Mouse (Mus musculus) layer of hippocampus, adult 2 months (tissue): ENCODE data around the gene Enoph1. TPM values are rescaled to one million over a fixed set of nuclear protein-coding genes. Genes with fewer than 3 reads are reported as not detected.

Experiments
- DNase-seq, 2 experiments: peaks; one replicate each; pipeline ENCODE4 v3.0.0; 2022; ENCODE audit warnings: low spot score in 2 of 2
- H3K27ac ChIP-seq: fragments of 200-600 bp; 2 replicates; pipeline ENCODE4 v1.8.1; 2022
- H3K4me3 ChIP-seq: fragments of 200-600 bp; 2 replicates; pipeline ENCODE4 v1.8.1; 2022; ENCODE audit warnings: mild to moderate bottlenecking
- CTCF ChIP-seq: fragments of 200-600 bp; conservative IDR thresholded peaks from 2 replicates; pipeline ENCODE4 v1.8.1; 2022; ENCODE audit warnings: antibody characterized with exemption, mild to moderate bottlenecking, moderate library complexity
- total RNA-seq, 2 experiments: library from RNA; stranded (reverse); gene quantifications; 2 replicates each; pipeline ENCODE4 v1.2.3; 2021

Enoph1 gene
- total RNA-seq, 2 experiments from 2014 or later = 50.8 to 51.9 TPM

GRCm38 (mm10) chr5:100024403-100024802 is 15.4 kb upstream of the Enoph1 start:
- Histone ChIP-seq H3K27ac (no peak overlapping the region), H3K4me3 (no peak overlapping the region)
- no peak for TF ChIP-seq CTCF
- DNase-seq = no peak

DNA sequence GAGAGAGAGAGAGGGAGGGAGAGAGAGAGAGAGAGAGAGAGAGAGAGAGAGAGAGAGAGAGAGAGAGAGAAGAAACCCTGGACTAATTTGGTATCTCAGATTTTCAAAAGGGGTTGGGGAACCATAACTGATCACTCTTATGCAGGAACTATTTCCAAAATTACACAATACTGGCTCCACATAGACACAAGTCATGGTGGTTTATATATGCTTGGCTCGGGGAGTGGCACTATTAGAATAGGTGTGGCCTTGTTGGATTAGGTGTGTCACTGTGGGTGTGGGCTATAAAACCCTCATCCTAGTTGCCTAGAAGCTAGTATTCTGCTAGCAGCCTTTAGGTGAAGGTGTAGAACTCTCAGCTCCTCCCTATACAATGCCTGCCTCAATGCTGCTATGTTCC is 14.9 kb upstream of the Enoph1 start:
- DNase-seq = no peak
- no peak overlapping the region for H3K27ac ChIP-seq
- no peak overlapping the region for H3K4me3 ChIP-seq
- no peak for TF ChIP-seq CTCF

DNA sequence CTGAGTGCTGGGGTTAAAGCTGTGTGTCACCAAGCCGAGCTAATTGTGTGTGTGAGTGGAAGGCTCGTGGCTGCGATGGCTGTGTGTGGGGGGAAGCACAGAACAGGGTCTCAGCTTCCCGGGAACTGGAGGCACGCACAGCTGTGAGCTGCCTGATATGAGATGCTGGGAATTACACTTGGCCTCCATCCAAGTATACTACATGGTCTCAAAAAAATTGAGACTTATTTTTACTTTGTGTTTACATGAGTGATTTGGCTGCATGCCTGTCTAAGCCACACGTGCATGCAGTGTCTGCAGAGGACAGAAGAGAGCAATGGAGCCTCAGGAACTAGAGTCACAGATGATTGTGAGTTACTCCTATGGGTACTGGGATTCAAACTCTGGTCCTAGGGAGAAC is 9.7 kb upstream of the Enoph1 start:
- no peak for TF ChIP-seq CTCF
- peak in 1 of 2 experiments; percentile 41 for DNase-seq
- Histone ChIP-seq H3K4me3 (no peak overlapping the region), H3K27ac (peak overlapping the region; percentile 36; the same call in 1 of the 2 replicates)

- no peak overlapping the region for H3K27ac ChIP-seq
- peak; percentile 22; the same call in 1 of the 2 replicates for TF ChIP-seq CTCF
Observed at GRCm38 (mm10) chr5:100032107-100032506, 7.7 kb upstream of the Enoph1 start.

DNA sequence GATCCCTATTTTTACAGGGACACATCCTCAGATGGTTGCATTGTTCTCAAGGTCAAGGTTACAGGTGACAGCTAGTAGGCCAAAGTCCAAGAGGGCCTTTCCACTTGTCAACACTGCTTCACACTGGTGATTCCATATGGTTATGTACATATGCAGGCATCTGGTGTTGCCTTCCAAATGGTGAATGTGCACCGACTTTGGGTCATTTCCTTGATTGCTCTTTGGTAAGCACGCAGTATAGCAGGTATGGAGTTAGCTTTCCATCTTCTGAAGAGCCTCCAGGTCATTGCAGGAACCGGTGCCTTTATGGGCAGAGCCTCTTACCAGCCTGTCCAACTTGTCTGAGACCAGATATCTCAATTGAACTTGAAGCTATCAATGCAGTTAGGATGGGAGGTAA is 7.1 kb upstream of the Enoph1 start:
- TF ChIP-seq CTCF = no peak
- no peak for DNase-seq
- Histone ChIP-seq H3K4me3 (no peak overlapping the region), H3K27ac (no peak overlapping the region)

More at GRCm38 (mm10) chr5:100032107-100032506, 7.7 kb upstream of the Enoph1 start:
- no peak for DNase-seq
- no peak overlapping the region for H3K4me3 ChIP-seq

DNA sequence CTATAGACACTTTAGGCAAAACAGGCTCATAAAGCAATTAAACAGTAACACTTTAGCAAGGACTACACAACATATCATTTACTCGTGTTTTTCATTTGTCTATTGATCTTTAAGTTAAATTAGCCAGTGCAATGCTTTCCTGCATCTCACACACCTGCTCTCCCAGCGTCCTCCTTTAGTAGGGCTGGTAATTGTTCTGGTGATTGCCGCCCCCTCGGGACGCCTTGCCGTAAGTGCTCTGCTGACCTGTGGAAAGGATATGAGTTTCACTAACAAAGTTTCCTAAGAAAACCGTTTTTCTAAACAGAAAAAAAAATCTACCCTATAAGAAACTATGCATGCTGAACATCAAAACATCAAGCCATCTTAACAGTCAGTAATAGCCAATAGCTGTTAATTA is 3.8 kb upstream of the Enoph1 start:
- peak; percentile 61 for TF ChIP-seq CTCF
- DNase-seq = no peak
- Histone ChIP-seq H3K4me3 (peak overlapping the region; percentile 95), H3K27ac (no peak overlapping the region)

- peak overlapping the region; percentile 95 for H3K4me3 ChIP-seq
- H3K27ac ChIP-seq = no peak overlapping the region; the same call in 1 of the 2 replicates
- no peak for DNase-seq
- no peak for TF ChIP-seq CTCF
Observed at GRCm38 (mm10) chr5:100036681-100037080, 3.1 kb upstream of the Enoph1 start.

DNA sequence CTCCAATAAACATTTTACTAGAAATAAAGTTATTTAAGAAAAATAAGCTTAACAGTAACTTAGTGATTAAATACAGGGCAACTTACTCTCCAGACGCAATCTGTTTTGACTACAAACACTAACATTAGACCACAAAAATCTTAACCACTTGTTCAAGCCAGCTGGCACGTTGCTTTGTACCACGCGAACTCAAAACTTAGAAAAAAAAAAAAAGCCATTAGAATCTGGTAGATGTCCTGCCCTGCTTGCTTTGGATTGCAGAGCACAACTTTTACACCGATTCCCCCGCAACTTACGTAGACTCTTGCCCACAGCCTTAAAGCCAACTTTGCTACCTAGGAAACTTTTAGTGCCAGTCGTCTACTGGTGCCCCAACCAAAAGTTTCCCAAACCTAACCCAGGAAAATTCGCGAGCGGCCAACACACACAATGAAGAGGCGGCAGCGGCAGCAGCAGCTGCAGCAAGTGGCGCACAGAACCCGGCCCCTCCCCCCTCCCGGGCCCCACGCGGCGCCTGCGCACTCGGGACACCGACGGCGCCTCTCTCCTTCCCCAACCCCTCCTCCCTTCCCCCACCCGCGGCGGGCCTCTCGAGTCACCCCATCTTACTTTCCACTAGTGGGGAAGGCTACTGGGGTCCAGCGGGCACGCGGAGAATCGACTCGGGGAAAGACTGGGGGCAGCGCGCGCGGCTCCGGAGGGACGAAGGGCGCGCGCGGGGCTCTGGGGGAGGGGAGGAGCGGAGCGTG is 1.6 kb upstream of the Enoph1 start:
- Histone ChIP-seq H3K27ac (peak overlapping the region; percentile 100), H3K4me3 (peak overlapping the region; percentile 95)
- peak; percentile 88 to 96 for DNase-seq
- TF ChIP-seq CTCF = no peak

DNA sequence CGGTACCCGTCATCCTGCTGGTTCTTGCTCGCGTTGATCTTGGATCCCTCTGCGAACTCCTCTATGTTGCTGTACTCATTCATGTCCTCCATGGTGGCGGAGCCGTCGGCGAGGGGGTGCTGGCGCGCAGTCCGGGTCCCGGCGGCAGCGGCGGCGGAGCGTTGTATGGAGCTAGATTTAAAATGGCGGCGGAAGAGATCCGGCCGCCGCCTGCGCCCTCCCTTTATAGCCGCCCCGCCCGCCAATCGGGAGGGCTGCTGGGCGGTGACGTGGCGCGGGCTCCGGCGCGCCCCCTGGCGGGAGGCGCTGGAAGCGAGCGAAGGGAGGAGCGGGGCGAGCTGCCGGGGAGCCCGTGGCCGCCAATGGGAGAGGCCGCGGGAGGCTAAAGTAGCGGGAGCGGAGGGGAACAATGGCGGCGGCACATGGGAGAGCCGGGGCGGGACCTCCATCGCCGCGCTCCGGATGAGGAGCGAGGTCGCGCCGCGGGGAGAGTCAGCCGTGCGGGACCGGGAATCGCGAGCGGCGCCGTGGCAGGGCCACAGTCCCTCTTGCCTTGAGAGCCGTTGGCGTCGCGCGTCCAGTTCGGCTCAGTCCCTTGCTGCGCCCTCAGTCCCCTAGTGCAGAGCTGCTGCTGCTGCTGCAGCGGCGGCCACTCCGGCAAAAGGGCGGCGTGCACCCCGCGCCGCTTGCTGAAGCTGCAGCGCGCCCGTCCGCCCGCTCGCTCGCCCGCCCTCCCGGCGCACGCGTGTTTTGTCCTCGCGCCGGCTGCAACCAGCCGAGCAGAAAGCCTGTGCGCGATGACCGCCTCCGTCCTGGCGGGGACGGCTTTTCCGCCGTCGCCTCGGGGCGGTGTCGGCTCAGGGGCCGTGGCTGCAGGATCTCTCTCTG is 827 bp upstream of the Enoph1 start:
- Histone ChIP-seq H3K4me3 (peak overlapping the region; percentile 95), H3K27ac (peak overlapping the region; percentile 100)
- TF ChIP-seq CTCF = peak; percentile 100; the same call in 1 of the 2 replicates
- peak; percentile 95 to 99 for DNase-seq

- H3K27ac ChIP-seq = peak overlapping the region; percentile 100
- H3K4me3 ChIP-seq = peak overlapping the region; percentile 95
- TF ChIP-seq CTCF = no peak
- DNase-seq = peak; percentile 23 to 28
Observed at GRCm38 (mm10) chr5:100040281-100040784, 548 bp downstream of the Enoph1 start.

DNA sequence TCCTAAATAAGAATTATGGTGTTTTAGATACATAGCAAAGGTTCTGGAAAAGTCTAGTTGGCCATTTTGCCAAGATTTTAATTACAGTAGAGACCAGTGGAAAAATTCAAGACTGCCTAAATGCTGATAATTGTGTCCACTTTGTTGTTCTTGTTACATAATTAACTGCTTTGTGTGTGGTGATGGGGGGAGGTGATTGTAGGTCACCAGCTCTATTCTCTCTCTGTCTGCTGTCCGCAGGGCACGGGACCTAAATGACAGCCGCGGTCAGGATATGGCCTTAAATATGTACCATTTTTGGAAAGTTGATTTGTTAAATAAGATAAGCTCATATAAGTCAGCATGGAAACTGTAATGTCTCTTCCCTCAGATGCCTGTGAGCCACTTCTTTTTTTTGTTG is 1.5 kb downstream of the Enoph1 start:
- Histone ChIP-seq H3K27ac (peak overlapping the region; percentile 100; the same call in 1 of the 2 replicates), H3K4me3 (peak overlapping the region; percentile 95)
- no peak for DNase-seq
- TF ChIP-seq CTCF = no peak

DNA sequence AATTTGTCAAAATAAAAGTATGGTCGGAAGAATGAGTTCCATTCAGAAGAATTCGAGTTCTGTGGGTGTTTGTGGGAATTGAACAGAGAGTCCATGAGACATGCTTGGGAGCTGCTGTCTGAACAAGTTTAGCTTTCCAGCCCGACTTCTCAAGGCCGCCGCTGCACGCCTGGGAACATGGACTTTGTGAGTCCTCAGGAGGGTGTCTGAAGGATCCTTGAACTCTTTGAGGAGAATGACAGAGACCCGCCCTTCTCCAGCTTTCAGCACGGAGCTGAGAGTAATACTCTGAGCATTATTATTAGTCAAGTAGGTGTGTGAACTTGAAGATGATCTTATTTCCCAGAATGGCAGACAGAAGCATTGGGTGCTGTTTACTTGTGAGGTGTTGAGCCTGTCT is 2.7 kb downstream of the Enoph1 start:
- Histone ChIP-seq H3K27ac (no peak overlapping the region), H3K4me3 (no peak overlapping the region)
- DNase-seq = no peak
- no peak for TF ChIP-seq CTCF

- peak; percentile 40 to 54 for DNase-seq
- peak; percentile 59 for TF ChIP-seq CTCF
- no peak overlapping the region for H3K4me3 ChIP-seq
- H3K27ac ChIP-seq = peak overlapping the region; percentile 25; the same call in 1 of the 2 replicates
Observed at GRCm38 (mm10) chr5:100043361-100043760, 3.6 kb downstream of the Enoph1 start.
